Mouse (Mus musculus): ENCODE measurements around the gene Pnmt. TPM values are rescaled to one million over a fixed set of nuclear protein-coding genes. Genes with fewer than 3 reads are reported as not detected.

Pnmt gene
- polyA plus RNA-seq, 1 experiment from 2014 or later = 0.17 TPM

GRCm38 (mm10) chr11:98360866-98361521 is 25.3 kb upstream of the Pnmt start:
- no peak for ATAC-seq (ENCODE audit: low FRiP score)
- H3K4me2 ChIP-seq = no peak overlapping the region
- H3K27me3 ChIP-seq = peaks cover 11% of the 10 kb centered on the region; the same call in 1 of the 2 replicates
- 49% methylated on average over 9 of the region's 9 CpGs for WGBS
- H3K4me3 ChIP-seq (replicated peaks) = no peak overlapping the region
- H3K4me1 ChIP-seq = peaks cover 37% of the 10 kb centered on the region
- H3K36me3 ChIP-seq (replicated peaks) = no peaks in the 10 kb centered on the region
- H3K9me3 ChIP-seq = no peaks in the 10 kb centered on the region
- 0 out of 2 replicates have a peak overlapping the region, but pooled peaks have one; percentile 33 for H3K9ac ChIP-seq
- 0 out of 2 replicates have a peak overlapping the region, but pooled peaks have one; percentile 32 for H3K27ac ChIP-seq

- Histone ChIP-seq H3K4me1 (peaks cover 29% of the 10 kb centered on the region), H3K4me2 (no peak overlapping the region), H3K27ac (no peak overlapping the region), H3K9ac (no peak overlapping the region), H3K9me3 (no peaks in the 10 kb centered on the region), H3K27me3 (no peaks in the 10 kb centered on the region), H3K36me3 (replicated peaks) (0 out of 2 replicates have a peak, but pooled peaks cover 6% of the 10 kb centered on the region), H3K4me3 (replicated peaks) (no peak overlapping the region)
- no peak for ATAC-seq (ENCODE audit: low FRiP score)
- WGBS = 83% methylated on average over 5 of the region's 5 CpGs
These were observed 22.4 kb upstream of the Pnmt start for GRCm38 (mm10) chr11:98363817-98364216.

GRCm38 (mm10) chr11:98364410-98364809 is 21.8 kb upstream of the Pnmt start:
- H3K4me1 ChIP-seq = peaks cover 23% of the 10 kb centered on the region
- H3K27me3 ChIP-seq = no peaks in the 10 kb centered on the region
- no peak overlapping the region for H3K4me3 ChIP-seq (replicated peaks)
- no peak overlapping the region for H3K4me2 ChIP-seq
- H3K36me3 ChIP-seq (replicated peaks) = 0 out of 2 replicates have a peak, but pooled peaks cover 6% of the 10 kb centered on the region
- H3K27ac ChIP-seq = no peak overlapping the region
- WGBS = 95% methylated on average over 5 of the region's 5 CpGs
- no peaks in the 10 kb centered on the region for H3K9me3 ChIP-seq
- no peak overlapping the region for H3K9ac ChIP-seq
- ATAC-seq (ENCODE audit: low FRiP score) = no peak

- 0 out of 2 replicates have a peak, but pooled peaks cover 6% of the 10 kb centered on the region for H3K36me3 ChIP-seq (replicated peaks)
- no peak overlapping the region for H3K27ac ChIP-seq
- ATAC-seq (ENCODE audit: low FRiP score) = no peak
- no peaks in the 10 kb centered on the region for H3K27me3 ChIP-seq
- WGBS = 80% methylated on average over 10 of the region's 10 CpGs
- H3K9ac ChIP-seq = no peak overlapping the region
- peaks cover 11% of the 10 kb centered on the region for H3K4me1 ChIP-seq
- no peak overlapping the region for H3K4me3 ChIP-seq (replicated peaks)
- no peaks in the 10 kb centered on the region for H3K9me3 ChIP-seq
- no peak overlapping the region for H3K4me2 ChIP-seq
These were observed 20.0 kb upstream of the Pnmt start for GRCm38 (mm10) chr11:98366290-98366689.

- Histone ChIP-seq H3K27me3 (no peaks in the 10 kb centered on the region), H3K27ac (no peak overlapping the region), H3K9ac (no peak overlapping the region), H3K4me2 (no peak overlapping the region), H3K4me3 (replicated peaks) (no peak overlapping the region), H3K9me3 (no peaks in the 10 kb centered on the region), H3K4me1 (peaks cover 18% of the 10 kb centered on the region), H3K36me3 (replicated peaks) (0 out of 2 replicates have a peak, but pooled peaks cover 6% of the 10 kb centered on the region)
- WGBS = 82% methylated on average over 10 of the region's 10 CpGs
- no peak for ATAC-seq (ENCODE audit: low FRiP score)
These were observed 18.9 kb upstream of the Pnmt start for GRCm38 (mm10) chr11:98367171-98367862.

GRCm38 (mm10) chr11:98367863-98368186 is 18.4 kb upstream of the Pnmt start:
- no peaks in the 10 kb centered on the region for H3K9me3 ChIP-seq
- no peak overlapping the region for H3K4me3 ChIP-seq (replicated peaks)
- H3K27me3 ChIP-seq = no peaks in the 10 kb centered on the region
- no peak overlapping the region for H3K4me2 ChIP-seq
- ATAC-seq (ENCODE audit: low FRiP score) = no peak
- H3K9ac ChIP-seq = no peak overlapping the region
- H3K36me3 ChIP-seq (replicated peaks) = 0 out of 2 replicates have a peak, but pooled peaks cover 6% of the 10 kb centered on the region
- peaks cover 22% of the 10 kb centered on the region for H3K4me1 ChIP-seq
- WGBS = 86% methylated on average over 7 of the region's 7 CpGs
- no peak overlapping the region for H3K27ac ChIP-seq

- H3K27ac ChIP-seq = no peak overlapping the region
- peaks cover 8% of the 10 kb centered on the region; the same call in 1 of the 2 replicates for H3K36me3 ChIP-seq (replicated peaks)
- no peak overlapping the region for H3K4me2 ChIP-seq
- no peaks in the 10 kb centered on the region for H3K9me3 ChIP-seq
- ATAC-seq (ENCODE audit: low FRiP score) = no peak
- no peak overlapping the region for H3K9ac ChIP-seq
- WGBS = 85% methylated on average over 6 of the region's 6 CpGs
- no peak overlapping the region for H3K4me3 ChIP-seq (replicated peaks)
- H3K4me1 ChIP-seq = peaks cover 24% of the 10 kb centered on the region
- H3K27me3 ChIP-seq = no peaks in the 10 kb centered on the region
These were observed 16.9 kb upstream of the Pnmt start for GRCm38 (mm10) chr11:98369337-98369736.

- Histone ChIP-seq H3K4me3 (replicated peaks) (no peak overlapping the region), H3K27ac (peak overlapping the region; percentile 80)
- WGBS = 80% methylated on average over 2 of the region's 2 CpGs
These were observed 15.7 kb upstream of the Pnmt start for GRCm38 (mm10) chr11:98370588-98370987.

GRCm38 (mm10) chr11:98371556-98372240 is 14.6 kb upstream of the Pnmt start:
- peak; percentile 74 for ATAC-seq (ENCODE audit: low FRiP score)
- H3K4me3 ChIP-seq (replicated peaks) = peak overlapping the region; percentile 19; the same call in 1 of the 2 replicates
- H3K27me3 ChIP-seq = no peaks in the 10 kb centered on the region

More at GRCm38 (mm10) chr11:98370588-98370987, 15.7 kb upstream of the Pnmt start:
- no peak for ATAC-seq (ENCODE audit: low FRiP score)
- Histone ChIP-seq H3K27me3 (no peaks in the 10 kb centered on the region), H3K4me2 (no peak overlapping the region), H3K9me3 (no peaks in the 10 kb centered on the region), H3K9ac (no peak overlapping the region), H3K36me3 (replicated peaks) (peaks cover 21% of the 10 kb centered on the region), H3K4me1 (peaks cover 24% of the 10 kb centered on the region)

GRCm38 (mm10) chr11:98372406-98372805 is 13.8 kb upstream of the Pnmt start:
- no peaks in the 10 kb centered on the region for H3K27me3 ChIP-seq
- no peak overlapping the region for H3K4me3 ChIP-seq (replicated peaks)
- 5% methylated on average over 2 of the region's 2 CpGs for WGBS
- no peaks in the 10 kb centered on the region for H3K9me3 ChIP-seq
- 0 out of 2 replicates have a peak overlapping the region, but pooled peaks have one; percentile 44 for H3K9ac ChIP-seq
- peak overlapping the region; percentile 38 for H3K4me2 ChIP-seq
- H3K4me1 ChIP-seq = peaks cover 24% of the 10 kb centered on the region
- H3K36me3 ChIP-seq (replicated peaks) = peaks cover 33% of the 10 kb centered on the region
- H3K27ac ChIP-seq = peak overlapping the region; percentile 80; the same call in 1 of the 2 replicates
- no peak for ATAC-seq (ENCODE audit: low FRiP score)

More at GRCm38 (mm10) chr11:98371556-98372240, 14.6 kb upstream of the Pnmt start:
- H3K9ac ChIP-seq = peak overlapping the region; percentile 44
- H3K27ac ChIP-seq = peak overlapping the region; percentile 80
- peak overlapping the region; percentile 38 for H3K4me2 ChIP-seq
- H3K36me3 ChIP-seq (replicated peaks) = peaks cover 28% of the 10 kb centered on the region
- H3K4me1 ChIP-seq = peaks cover 24% of the 10 kb centered on the region
- 26% methylated on average over 10 of the region's 10 CpGs for WGBS
- H3K9me3 ChIP-seq = no peaks in the 10 kb centered on the region

GRCm38 (mm10) chr11:98373244-98373643 is 13.0 kb upstream of the Pnmt start:
- Histone ChIP-seq H3K36me3 (replicated peaks) (peaks cover 42% of the 10 kb centered on the region), H3K27ac (no peak overlapping the region), H3K9ac (no peak overlapping the region), H3K27me3 (no peaks in the 10 kb centered on the region), H3K4me1 (peaks cover 24% of the 10 kb centered on the region), H3K9me3 (no peaks in the 10 kb centered on the region), H3K4me3 (replicated peaks) (no peak overlapping the region), H3K4me2 (no peak overlapping the region)
- WGBS = 93% methylated on average over 6 of the region's 6 CpGs
- ATAC-seq (ENCODE audit: low FRiP score) = no peak

GRCm38 (mm10) chr11:98374266-98374665 is 12.0 kb upstream of the Pnmt start:
- Histone ChIP-seq H3K36me3 (replicated peaks) (peaks cover 52% of the 10 kb centered on the region), H3K4me3 (replicated peaks) (no peak overlapping the region), H3K27ac (no peak overlapping the region), H3K4me2 (no peak overlapping the region), H3K9me3 (no peaks in the 10 kb centered on the region), H3K4me1 (peaks cover 24% of the 10 kb centered on the region), H3K27me3 (no peaks in the 10 kb centered on the region), H3K9ac (no peak overlapping the region)
- 83% methylated on average over 8 of the region's 8 CpGs for WGBS
- ATAC-seq (ENCODE audit: low FRiP score) = no peak
